Mouse (Mus musculus): ENCODE measurements around the gene Kcne4. TPM values are rescaled to one million over a fixed set of nuclear protein-coding genes. Genes with fewer than 3 reads are reported as not detected.
A peak's percentile ranks its signal among the peaks of the same experiment; 100 is the strongest.

Gene Kcne4
- polyA plus RNA-seq, 1 experiment from 2014 or later = 14.2 TPM

GRCm38 (mm10) chr1:78862281-78862680 is 45.7 kb downstream of the Kcne4 start:
- 76% methylated on average over 1 of the region's 1 CpGs for WGBS
- Histone ChIP-seq H3K9me3 (no peaks in the 10 kb centered on the region), H3K4me3 (no peak overlapping the region), H3K4me1 (peaks cover 11% of the 10 kb centered on the region), H3K27me3 (no peaks in the 10 kb centered on the region), H3K4me2 (no peak overlapping the region), H3K36me3 (no peaks in the 10 kb centered on the region), H3K9ac (no peak overlapping the region), H3K27ac (no peak overlapping the region)
- ATAC-seq (ENCODE audit: borderline replicate concordance, extremely low read depth, low FRiP score, low TSS enrichment) = no peak

DNA sequence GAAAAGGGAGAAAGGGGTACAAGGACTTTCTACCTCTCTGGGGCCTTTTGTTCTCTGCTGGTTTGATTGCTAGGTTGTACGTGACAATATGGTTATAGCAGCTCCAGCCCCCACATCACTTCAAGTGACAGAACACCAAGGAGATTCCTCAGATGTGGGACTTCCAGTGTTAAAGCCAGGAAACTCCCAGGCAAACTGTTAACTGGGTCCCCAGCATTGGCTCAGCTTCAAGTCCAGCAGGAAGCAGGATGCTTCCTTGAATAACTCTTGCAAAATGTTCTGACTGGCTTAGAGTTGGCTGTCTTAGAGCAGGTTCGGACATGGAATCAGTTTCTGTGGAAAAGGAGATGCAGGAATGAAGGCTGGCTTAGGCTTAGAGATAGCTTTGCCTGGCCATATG is 47.3 kb downstream of the Kcne4 start:
- H3K36me3 ChIP-seq = no peaks in the 10 kb centered on the region
- H3K4me1 ChIP-seq = peaks cover 11% of the 10 kb centered on the region
- peak; percentile 56; the same call in 1 of the 2 replicates for ATAC-seq (ENCODE audit: borderline replicate concordance, extremely low read depth, low FRiP score, low TSS enrichment)
- H3K4me2 ChIP-seq = no peak overlapping the region
- 35% methylated on average over 2 of the region's 2 CpGs for WGBS
- peak overlapping the region; percentile 20 for H3K27ac ChIP-seq
- H3K27me3 ChIP-seq = no peaks in the 10 kb centered on the region
- no peak overlapping the region for H3K4me3 ChIP-seq
- H3K9ac ChIP-seq = no peak overlapping the region
- no peaks in the 10 kb centered on the region for H3K9me3 ChIP-seq

GRCm38 (mm10) chr1:78864351-78864750 is 47.8 kb downstream of the Kcne4 start:
- H3K27me3 ChIP-seq = no peaks in the 10 kb centered on the region
- H3K4me2 ChIP-seq = no peak overlapping the region
- no peaks in the 10 kb centered on the region for H3K36me3 ChIP-seq
- no peak overlapping the region for H3K4me3 ChIP-seq
- no peaks in the 10 kb centered on the region for H3K9me3 ChIP-seq
- H3K27ac ChIP-seq = peak overlapping the region; percentile 20
- peaks cover 11% of the 10 kb centered on the region for H3K4me1 ChIP-seq
- ATAC-seq (ENCODE audit: borderline replicate concordance, extremely low read depth, low FRiP score, low TSS enrichment) = no peak
- WGBS = 38% methylated on average over 6 of the region's 6 CpGs
- no peak overlapping the region for H3K9ac ChIP-seq

DNA sequence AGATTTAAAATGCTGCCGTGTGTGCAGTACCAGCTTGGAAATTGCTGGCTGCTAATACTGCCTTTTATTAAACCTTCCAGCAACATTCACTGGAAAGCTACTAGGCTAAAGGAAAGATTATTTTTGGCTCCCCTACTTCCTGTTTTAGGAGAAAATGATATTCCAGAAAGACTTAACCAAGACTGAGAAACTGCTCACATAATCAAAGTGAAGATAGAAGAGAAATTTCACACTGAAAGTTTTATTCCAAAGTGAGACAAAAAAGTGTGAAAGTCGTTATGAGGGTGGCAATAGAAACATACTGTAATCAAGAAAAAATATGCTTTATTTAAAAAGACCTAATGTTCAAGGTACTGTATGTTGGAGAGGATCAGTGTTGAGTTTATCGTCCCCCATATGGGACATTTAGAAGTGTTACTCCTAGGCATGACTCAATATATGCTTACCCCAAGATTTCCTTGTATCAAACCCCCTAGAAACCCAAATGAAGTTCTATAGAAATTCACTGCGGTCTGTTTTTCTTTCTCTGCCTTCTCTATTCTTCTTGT is 48.3 kb downstream of the Kcne4 start:
- ATAC-seq (ENCODE audit: borderline replicate concordance, extremely low read depth, low FRiP score, low TSS enrichment) = no peak
- peaks cover 11% of the 10 kb centered on the region for H3K4me1 ChIP-seq
- 77% methylated on average over 4 of the region's 4 CpGs for WGBS
- H3K4me2 ChIP-seq = no peak overlapping the region
- H3K9me3 ChIP-seq = no peaks in the 10 kb centered on the region
- H3K4me3 ChIP-seq = no peak overlapping the region
- H3K9ac ChIP-seq = no peak overlapping the region
- H3K27ac ChIP-seq = peak overlapping the region; percentile 20; the same call in 1 of the 2 replicates
- H3K36me3 ChIP-seq = no peaks in the 10 kb centered on the region
- H3K27me3 ChIP-seq = no peaks in the 10 kb centered on the region

DNA sequence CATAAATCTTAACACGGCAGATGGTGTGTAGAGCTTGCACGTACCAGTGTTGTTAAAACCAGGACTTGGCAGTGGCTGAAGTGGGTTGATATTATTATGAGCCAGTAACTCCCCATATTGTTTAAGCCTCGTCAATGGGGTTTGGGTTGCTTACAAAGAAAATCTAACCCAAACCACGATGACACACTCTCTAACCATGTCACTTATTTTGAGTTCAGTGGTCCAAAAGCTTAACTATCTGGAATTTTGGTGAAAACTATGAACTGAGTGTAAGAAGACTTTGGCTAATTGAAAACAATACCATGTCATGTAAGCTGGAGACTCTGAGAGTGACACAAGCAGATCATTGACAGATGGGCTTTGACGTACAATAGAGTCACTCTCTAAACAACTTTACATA is 49.4 kb downstream of the Kcne4 start:
- H3K4me1 ChIP-seq = peaks cover 11% of the 10 kb centered on the region
- ATAC-seq (ENCODE audit: borderline replicate concordance, extremely low read depth, low FRiP score, low TSS enrichment) = no peak
- H3K36me3 ChIP-seq = no peaks in the 10 kb centered on the region
- H3K4me2 ChIP-seq = no peak overlapping the region
- H3K27me3 ChIP-seq = no peaks in the 10 kb centered on the region
- no peak overlapping the region for H3K4me3 ChIP-seq
- H3K27ac ChIP-seq = no peak overlapping the region
- no peaks in the 10 kb centered on the region for H3K9me3 ChIP-seq
- 76% methylated on average over 5 of the region's 5 CpGs for WGBS
- H3K9ac ChIP-seq = no peak overlapping the region

- no peak overlapping the region for H3K9ac ChIP-seq
- H3K36me3 ChIP-seq = no peaks in the 10 kb centered on the region
- no peaks in the 10 kb centered on the region for H3K27me3 ChIP-seq
- H3K4me1 ChIP-seq = peaks cover 11% of the 10 kb centered on the region
- no peaks in the 10 kb centered on the region for H3K9me3 ChIP-seq
- H3K4me3 ChIP-seq = no peak overlapping the region
- no peak overlapping the region for H3K27ac ChIP-seq
- ATAC-seq (ENCODE audit: borderline replicate concordance, extremely low read depth, low FRiP score, low TSS enrichment) = no peak
- 79% methylated on average over 2 of the region's 2 CpGs for WGBS
- no peak overlapping the region for H3K4me2 ChIP-seq
These were observed 49.9 kb downstream of the Kcne4 start for GRCm38 (mm10) chr1:78866455-78866854.

Other genes starting within 250 kb of the Kcne4 start
- 46.1 and 46.3 TPM in 2 replicates for gene Acsl3, start 158.9 kb upstream of the Kcne4 start, polyA plus RNA-seq (2015; fragmentation: Nextera tagmentation; extraction: Ambion mirVana)
- gene Utp14b, start 158.7 kb upstream of the Kcne4 start, polyA plus RNA-seq (2015; fragmentation: Nextera tagmentation; extraction: Ambion mirVana) = 3.4 and 3.7 TPM in 2 replicates

Measured in lung, embryonic 15.5 days (tissue).